Mouse (Mus musculus) neural tube, embryonic 14.5 days (tissue): ENCODE data around the gene St8sia6. TPM values are rescaled to one million over a fixed set of nuclear protein-coding genes. Genes with fewer than 3 reads are reported as not detected.

Source experiments
- ATAC-seq: fragments of 200-750 bp; cut with Nextera tagmentation; 2 replicates; pipeline ENCODE4 v1.8.0; 2017; ENCODE audit warnings: low read depth, mild to moderate bottlenecking, moderate TSS enrichment, moderate library complexity
- H3K27ac ChIP-seq: fragments of 300-500 bp; sonication (generic); 2 replicates; pipeline ENCODE4 v1.5.1; 2014; ENCODE audit warnings: low read depth, mild to moderate bottlenecking, control low read depth, low read length, moderate library complexity, mixed read lengths
- H3K27me3 ChIP-seq: fragments of 300-500 bp; sonication (generic); 2 replicates; pipeline ENCODE4 v1.6.1; 2014; ENCODE audit warnings: low read length; ENCODE audit not compliant: control insufficient read depth, insufficient read depth
- H3K36me3 ChIP-seq: fragments of 300-500 bp; sonication (generic); 2 replicates; pipeline ENCODE4 v1.6.1; 2014; ENCODE audit warnings: low read length, mixed read lengths; ENCODE audit not compliant: control insufficient read depth, insufficient read depth
- H3K4me1 ChIP-seq: fragments of 300-500 bp; sonication (generic); 2 replicates; pipeline ENCODE4 v1.6.1; 2014; ENCODE audit warnings: low read length; ENCODE audit not compliant: control insufficient read depth, insufficient read depth
- H3K4me2 ChIP-seq: fragments of 300-500 bp; sonication (generic); 2 replicates; pipeline ENCODE4 v1.6.1; 2014; ENCODE audit warnings: mild to moderate bottlenecking, low read depth, low read length, control low read depth
- H3K4me3 ChIP-seq: fragments of 300-500 bp; sonication (generic); 2 replicates; pipeline ENCODE4 v1.5.1; 2014; ENCODE audit warnings: low read depth, low read length, control low read depth, mixed read lengths
- H3K9ac ChIP-seq: fragments of 300-500 bp; sonication (generic); replicated peaks from 2 replicates; pipeline ENCODE4 v1.6.1; 2014; ENCODE audit warnings: low read depth, mild to moderate bottlenecking, control low read depth, low read length, mixed read lengths
- H3K9me3 ChIP-seq: fragments of 300-500 bp; sonication (generic); 2 replicates; pipeline ENCODE4 v1.6.1; 2016; ENCODE audit warnings: low read length; ENCODE audit not compliant: control insufficient read depth
- WGBS: fragments of 180-500 bp; shearing (Covaris S2); extraction: QIAGEN DNeasy Blood & Tissue Kit; methylation state at CpG from one replicate; pipeline ENCODE4 v1.1.7; 2014; 5-methylcytosine and 5-hydroxymethylcytosine counted together
- polyA plus RNA-seq: library from polyadenylated mRNA; unstranded; fragments of >200 nt; fragmentation: Nextera tagmentation; extraction: Ambion mirVana; gene quantifications from 2 replicates; pipeline ENCODE4 v1.2.1, GENCODE M21; 2014

St8sia6 gene
- polyA plus RNA-seq, 1 experiment from 2014 or later = 4.3 TPM

DNA sequence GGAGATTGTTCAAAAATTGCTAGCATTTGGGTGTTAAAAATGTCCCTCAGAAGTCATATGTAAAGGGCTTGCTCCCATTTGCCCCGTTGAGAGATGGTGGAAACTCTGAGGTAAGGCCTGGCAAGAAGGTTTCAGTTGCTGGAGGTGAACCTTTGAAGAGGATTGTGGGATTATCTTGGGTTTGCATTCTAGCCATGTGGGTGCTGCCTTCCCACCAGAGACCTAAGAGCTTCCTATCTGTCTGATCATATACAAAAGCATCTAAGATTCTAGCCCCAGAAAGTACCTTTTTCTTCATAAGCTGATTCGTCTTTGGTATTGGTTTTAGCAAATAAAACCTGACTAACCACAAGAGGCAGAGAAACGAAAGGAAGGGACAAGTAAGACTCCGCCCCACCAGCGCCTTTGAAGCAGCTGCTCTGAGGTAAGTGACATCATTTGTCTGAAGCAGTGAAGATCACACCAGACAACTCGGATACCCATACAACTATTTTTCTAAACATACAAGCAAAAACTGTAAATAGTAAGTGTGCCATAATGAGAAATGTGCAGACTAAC lies 75.2 kb downstream of the St8sia6 start:
- Histone ChIP-seq H3K36me3 (no peaks in the 10 kb centered on the region), H3K4me3 (no peak overlapping the region), H3K4me2 (no peak overlapping the region), H3K4me1 (no peaks in the 10 kb centered on the region), H3K9ac (no peak overlapping the region), H3K27me3 (no peaks in the 10 kb centered on the region), H3K9me3 (no peaks in the 10 kb centered on the region), H3K27ac (no peak overlapping the region)
- ATAC-seq = no peak
- WGBS = 86% methylated on average over 6 of the region's 6 CpGs

- 73% methylated on average over 1 of the region's 1 CpGs for WGBS
Observed at GRCm38 (mm10) chr2:13708785-13709184, 85.1 kb downstream of the St8sia6 start.

GRCm38 (mm10) chr2:13697514-13697913 lies 96.3 kb downstream of the St8sia6 start:
- no peak overlapping the region for H3K4me3 ChIP-seq
- ATAC-seq = no peak

More at GRCm38 (mm10) chr2:13708785-13709184, 85.1 kb downstream of the St8sia6 start:
- H3K4me3 ChIP-seq = no peak overlapping the region
- ATAC-seq = no peak
- H3K36me3 ChIP-seq = no peaks in the 10 kb centered on the region
- H3K9ac ChIP-seq = no peak overlapping the region
- no peaks in the 10 kb centered on the region for H3K27me3 ChIP-seq
- H3K4me1 ChIP-seq = no peaks in the 10 kb centered on the region
- H3K9me3 ChIP-seq = no peaks in the 10 kb centered on the region
- no peak overlapping the region for H3K4me2 ChIP-seq
- H3K27ac ChIP-seq = no peak overlapping the region

DNA sequence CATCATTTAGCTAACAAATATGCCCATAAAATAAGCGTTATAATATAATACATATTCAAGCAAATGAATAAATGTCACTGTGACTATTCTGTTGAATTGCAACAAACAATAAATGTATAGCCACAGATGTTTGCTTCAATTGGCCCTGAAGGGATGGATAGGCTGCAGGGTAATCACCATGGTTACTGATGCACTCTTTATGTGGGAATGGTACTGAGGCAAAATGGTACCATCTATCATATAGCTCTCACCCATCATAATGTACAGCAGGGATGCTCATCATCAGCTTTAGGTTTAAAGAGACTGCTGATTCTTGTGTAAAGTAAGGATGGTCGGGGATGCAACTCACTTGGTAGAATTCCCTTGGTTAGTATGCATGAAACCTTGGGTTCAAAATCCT lies 99.4 kb downstream of the St8sia6 start:
- Histone ChIP-seq H3K9me3 (no peaks in the 10 kb centered on the region), H3K4me2 (no peak overlapping the region), H3K9ac (no peak overlapping the region), H3K36me3 (no peaks in the 10 kb centered on the region), H3K27ac (no peak overlapping the region), H3K27me3 (no peaks in the 10 kb centered on the region), H3K4me3 (no peak overlapping the region), H3K4me1 (no peaks in the 10 kb centered on the region)
- WGBS = 61% methylated on average over 2 of the region's 2 CpGs
- ATAC-seq = peak; percentile 65; the same call in 1 of the 2 replicates

More at GRCm38 (mm10) chr2:13697514-13697913, 96.3 kb downstream of the St8sia6 start:
- no peaks in the 10 kb centered on the region for H3K36me3 ChIP-seq
- H3K27me3 ChIP-seq = no peaks in the 10 kb centered on the region
- H3K4me1 ChIP-seq = no peaks in the 10 kb centered on the region
- H3K9me3 ChIP-seq = no peaks in the 10 kb centered on the region
- H3K9ac ChIP-seq = no peak overlapping the region
- H3K4me2 ChIP-seq = no peak overlapping the region
- H3K27ac ChIP-seq = no peak overlapping the region

DNA sequence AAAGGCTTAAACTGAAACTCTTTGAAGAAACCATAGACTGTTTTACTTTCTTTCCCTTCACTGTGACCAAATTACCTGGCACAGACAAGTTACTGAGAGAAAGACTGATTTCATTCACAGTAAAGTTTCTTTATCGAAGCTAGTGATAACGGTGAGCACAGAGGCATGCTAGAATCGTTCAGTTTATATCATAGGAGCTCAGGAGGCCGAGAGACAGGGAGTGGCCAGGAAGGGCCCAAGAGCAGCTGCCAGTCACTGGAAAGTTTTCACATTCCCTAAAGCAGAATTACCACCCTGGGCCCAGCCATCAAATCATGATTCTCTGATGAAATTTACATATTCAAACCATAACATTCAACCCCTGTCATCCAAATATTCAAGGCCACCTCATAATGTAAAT lies 109.5 kb downstream of the St8sia6 start:
- no peaks in the 10 kb centered on the region for H3K36me3 ChIP-seq
- ATAC-seq = no peak
- no peak overlapping the region for H3K9ac ChIP-seq
- no peak overlapping the region for H3K4me2 ChIP-seq
- H3K4me1 ChIP-seq = no peaks in the 10 kb centered on the region
- no peaks in the 10 kb centered on the region for H3K27me3 ChIP-seq
- no peak overlapping the region for H3K4me3 ChIP-seq
- no peak overlapping the region for H3K27ac ChIP-seq
- no peaks in the 10 kb centered on the region for H3K9me3 ChIP-seq
- WGBS = 87% methylated on average over 4 of the region's 4 CpGs

GRCm38 (mm10) chr2:13683205-13683570 lies 110.7 kb downstream of the St8sia6 start:
- Histone ChIP-seq H3K9ac (no peak overlapping the region), H3K4me2 (no peak overlapping the region), H3K9me3 (no peaks in the 10 kb centered on the region), H3K4me3 (no peak overlapping the region), H3K27me3 (no peaks in the 10 kb centered on the region), H3K27ac (no peak overlapping the region), H3K4me1 (no peaks in the 10 kb centered on the region), H3K36me3 (no peaks in the 10 kb centered on the region)
- WGBS = 64% methylated on average over 2 of the region's 2 CpGs
- peak; percentile 75; the same call in 1 of the 2 replicates for ATAC-seq

- H3K4me3 ChIP-seq = no peak overlapping the region
- H3K9me3 ChIP-seq = no peaks in the 10 kb centered on the region
- H3K4me2 ChIP-seq = no peak overlapping the region
- H3K27ac ChIP-seq = no peak overlapping the region
- 49% methylated on average over 4 of the region's 4 CpGs for WGBS
- no peak overlapping the region for H3K9ac ChIP-seq
- ATAC-seq = peak; percentile 86; the same call in 1 of the 2 replicates
- H3K27me3 ChIP-seq = no peaks in the 10 kb centered on the region
- H3K36me3 ChIP-seq = no peaks in the 10 kb centered on the region
- H3K4me1 ChIP-seq = no peaks in the 10 kb centered on the region
Observed at GRCm38 (mm10) chr2:13682488-13683204, 111.2 kb downstream of the St8sia6 start.

- Histone ChIP-seq H3K4me2 (no peak overlapping the region), H3K4me1 (no peaks in the 10 kb centered on the region), H3K27ac (no peak overlapping the region), H3K9me3 (no peaks in the 10 kb centered on the region), H3K36me3 (no peaks in the 10 kb centered on the region), H3K4me3 (no peak overlapping the region), H3K9ac (no peak overlapping the region), H3K27me3 (no peaks in the 10 kb centered on the region)
- no peak for ATAC-seq
- WGBS = 66% methylated on average over 3 of the region's 3 CpGs
Observed at GRCm38 (mm10) chr2:13672946-13673345, 120.9 kb downstream of the St8sia6 start.

DNA sequence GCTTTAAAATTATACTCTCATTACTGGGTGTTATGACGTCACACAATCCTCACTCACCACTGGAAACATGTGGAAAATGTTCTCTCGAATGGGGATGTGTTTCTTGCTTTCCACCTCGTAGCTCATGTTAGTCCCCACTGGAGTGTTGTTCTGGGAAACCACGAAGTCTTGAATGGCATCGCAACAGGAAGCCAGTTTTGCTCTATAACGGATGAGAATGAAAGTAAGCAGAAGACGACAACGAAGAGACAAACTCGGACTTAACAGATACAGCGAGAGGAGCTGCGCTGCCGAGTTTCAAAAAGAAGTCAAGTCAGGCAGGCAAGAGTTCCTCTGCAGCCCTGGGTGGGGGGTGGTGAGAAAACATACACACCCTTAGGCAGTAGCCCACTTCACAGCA lies 121.4 kb downstream of the St8sia6 start:
- Histone ChIP-seq H3K36me3 (no peaks in the 10 kb centered on the region), H3K27me3 (no peaks in the 10 kb centered on the region), H3K4me3 (no peak overlapping the region), H3K9ac (no peak overlapping the region), H3K4me1 (no peaks in the 10 kb centered on the region), H3K9me3 (no peaks in the 10 kb centered on the region), H3K27ac (no peak overlapping the region), H3K4me2 (no peak overlapping the region)
- no peak for ATAC-seq
- 86% methylated on average over 12 of the region's 12 CpGs for WGBS
